Mouse (Mus musculus) hindlimb bud, embryonic 11.5 days (tissue): ENCODE data around the gene Chpt1.
"Not testable (repeated sequence)": the region's sequence is repeated elsewhere in the genome, so short reads cannot be mapped to it uniquely, and the experiment has no call there.

Experiments used
- DNase-seq: peaks from one replicate; pipeline ENCODE4 v3.0.0-alpha.2; 2012; ENCODE audit warnings: low read depth, low spot score; ENCODE audit errors: extremely low spot score

Chpt1 gene

GRCm38 (mm10) chr10:88496864-88497564 is 6.9 kb downstream of the Chpt1 start:
- DNase-seq = no peak

GRCm38 (mm10) chr10:88494959-88495587 is 8.8 kb downstream of the Chpt1 start:
- DNase-seq = no peak

DNA sequence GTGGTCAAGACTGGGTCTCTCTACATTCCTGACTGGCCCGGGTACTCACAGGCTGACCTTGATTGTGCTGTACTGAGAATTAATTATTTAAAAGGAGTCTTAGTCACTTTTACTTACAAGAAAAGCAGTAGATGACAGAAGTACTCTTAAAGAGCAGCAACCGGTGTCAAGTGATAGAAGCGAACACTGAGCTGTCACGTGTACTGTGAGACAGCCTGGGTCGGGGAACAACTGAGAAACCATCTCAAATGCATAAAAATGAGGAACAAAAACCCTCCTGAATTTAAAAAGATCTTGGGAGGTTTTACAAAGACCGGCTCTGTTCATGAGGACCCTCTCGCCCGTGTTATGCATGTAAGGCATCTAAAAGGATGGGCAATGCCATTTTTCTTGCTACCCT is 11.2 kb downstream of the Chpt1 start:
- DNase-seq = no peak

DNA sequence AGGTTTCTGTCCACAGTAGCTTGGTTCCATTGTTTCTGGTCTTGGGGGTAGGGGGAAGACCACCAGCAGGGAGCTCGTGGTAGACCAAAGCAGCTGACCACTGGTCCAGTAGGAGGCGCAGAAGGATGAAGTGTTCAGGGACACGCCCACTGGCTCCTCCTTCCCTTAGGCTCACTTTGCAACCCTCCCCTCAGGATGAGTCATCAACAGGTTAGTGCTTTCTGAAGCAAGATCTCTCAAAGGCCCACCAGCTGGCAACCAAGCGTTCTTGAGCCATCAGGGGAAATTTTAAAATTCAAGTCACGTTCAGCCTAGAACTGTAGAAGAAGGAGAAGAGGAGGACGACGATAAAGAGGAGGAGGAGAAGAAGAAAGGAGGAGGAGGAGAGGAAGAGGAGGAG is 12.2 kb downstream of the Chpt1 start:
- no peak for DNase-seq

- no peak for DNase-seq
These were observed 15.2 kb downstream of the Chpt1 start for GRCm38 (mm10) chr10:88488629-88489028.

GRCm38 (mm10) chr10:88482866-88483265 is 21.0 kb downstream of the Chpt1 start:
- DNase-seq = not testable (repeated sequence)

- no peak for DNase-seq
These were observed 43.6 kb downstream of the Chpt1 start for GRCm38 (mm10) chr10:88460122-88460820.

GRCm38 (mm10) chr10:88459502-88459992 is 44.3 kb downstream of the Chpt1 start, which contains the start of gene Sycp3:
Gene Sycp3, plus strand, starts transcription at chr10:88459569.
- DNase-seq = no peak

DNA sequence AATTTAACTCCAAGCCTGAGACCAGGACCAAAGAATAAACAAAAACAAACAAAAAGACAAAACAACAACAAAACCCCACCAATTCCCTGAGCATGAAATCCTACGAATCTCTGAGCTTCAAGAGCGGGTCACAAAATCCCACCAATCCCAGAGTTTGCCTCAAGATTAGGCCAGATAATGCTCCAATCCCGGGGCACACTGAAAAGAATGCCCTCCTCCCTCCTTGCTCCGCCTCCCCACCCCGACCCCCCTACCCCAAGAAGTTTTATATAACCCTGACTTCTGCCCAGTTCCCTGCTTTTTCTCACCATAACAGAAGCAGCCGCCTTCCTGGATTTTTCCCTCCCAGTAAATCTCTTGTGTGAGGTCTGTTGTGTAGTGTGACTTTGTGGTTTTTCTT is 46.1 kb downstream of the Chpt1 start:
- peak; percentile 5 for DNase-seq

DNA sequence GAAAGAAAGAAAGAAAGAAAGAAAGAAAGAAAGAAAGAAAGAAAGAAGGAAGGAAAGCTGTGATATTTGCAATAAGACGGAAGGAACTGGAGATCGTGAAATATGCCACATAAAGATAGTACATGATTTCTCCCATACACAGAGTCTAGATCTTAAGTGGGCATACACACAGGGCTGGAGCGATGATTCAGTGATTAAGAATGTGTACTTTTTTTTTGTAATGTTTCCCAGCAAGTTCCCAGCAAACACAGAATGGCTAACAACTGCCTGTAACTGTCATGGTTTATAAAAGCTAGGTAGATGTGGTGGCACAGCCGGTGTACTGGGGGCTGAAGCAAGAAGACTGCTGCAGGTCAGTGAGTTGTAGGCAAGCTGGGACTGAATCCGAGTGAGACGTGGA is 51.9 kb downstream of the Chpt1 start:
- no peak for DNase-seq

GRCm38 (mm10) chr10:88451221-88451620 is 52.7 kb downstream of the Chpt1 start:
- no peak for DNase-seq

DNA sequence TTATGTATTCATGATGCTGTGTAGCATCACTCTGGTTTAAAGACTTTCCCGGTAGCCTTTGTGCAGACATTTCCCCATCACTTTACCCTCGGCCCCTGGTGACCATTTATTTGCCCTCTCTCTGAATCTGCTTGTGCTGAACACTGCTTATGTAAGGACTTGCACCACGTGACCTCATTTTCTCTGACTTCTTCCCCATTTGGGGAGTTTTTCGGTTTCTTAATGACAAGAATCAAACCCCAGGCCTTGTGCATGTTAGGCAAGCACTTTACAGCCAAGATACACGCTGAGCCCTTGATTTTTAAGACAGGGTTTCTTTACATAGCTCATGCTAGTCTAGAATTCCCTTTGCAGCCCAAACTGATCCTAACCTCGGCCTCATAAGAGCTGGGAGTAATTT is 62.6 kb downstream of the Chpt1 start:
- no peak for DNase-seq

GRCm38 (mm10) chr10:88427998-88428397 is 75.9 kb downstream of the Chpt1 start:
- no peak for DNase-seq

- no peak for DNase-seq
These were observed 77.0 kb downstream of the Chpt1 start for GRCm38 (mm10) chr10:88426896-88427295.

DNA sequence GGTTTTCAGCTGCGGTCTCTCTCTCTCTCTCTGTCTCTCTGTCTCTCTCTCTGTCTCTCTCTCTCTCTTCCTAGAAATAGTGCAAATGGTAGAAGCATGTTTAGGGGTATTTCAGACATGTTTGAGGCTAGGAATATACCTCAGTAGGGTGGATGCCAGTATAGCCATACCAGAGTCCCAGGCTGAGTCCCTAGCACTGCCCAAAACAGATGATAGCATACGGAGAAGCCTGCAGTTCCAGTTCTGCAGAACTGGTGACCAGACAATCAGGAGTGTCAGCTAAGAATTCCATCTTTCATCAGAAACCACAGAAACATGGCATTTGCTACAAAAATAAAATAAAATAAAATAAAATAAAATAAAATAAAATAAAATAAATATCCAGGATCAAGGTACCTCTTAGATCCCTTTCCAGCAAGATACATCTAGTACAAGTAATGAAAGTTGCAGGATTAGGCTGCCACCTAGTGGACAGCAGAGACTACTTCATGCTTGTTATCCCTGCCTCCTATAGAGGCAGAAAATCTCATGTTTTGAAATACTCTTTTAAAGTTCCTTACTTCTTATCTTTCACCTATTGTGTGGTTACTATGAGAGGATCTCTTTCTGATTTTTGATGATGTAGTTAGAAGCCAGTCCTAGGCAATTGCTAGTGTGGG is 77.6 kb downstream of the Chpt1 start:
- DNase-seq = peak; percentile 44

- DNase-seq = no peak
These were observed 83.0 kb downstream of the Chpt1 start for GRCm38 (mm10) chr10:88420655-88421435.

- DNase-seq = no peak
These were observed 83.7 kb downstream of the Chpt1 start for GRCm38 (mm10) chr10:88420141-88420541.

DNA sequence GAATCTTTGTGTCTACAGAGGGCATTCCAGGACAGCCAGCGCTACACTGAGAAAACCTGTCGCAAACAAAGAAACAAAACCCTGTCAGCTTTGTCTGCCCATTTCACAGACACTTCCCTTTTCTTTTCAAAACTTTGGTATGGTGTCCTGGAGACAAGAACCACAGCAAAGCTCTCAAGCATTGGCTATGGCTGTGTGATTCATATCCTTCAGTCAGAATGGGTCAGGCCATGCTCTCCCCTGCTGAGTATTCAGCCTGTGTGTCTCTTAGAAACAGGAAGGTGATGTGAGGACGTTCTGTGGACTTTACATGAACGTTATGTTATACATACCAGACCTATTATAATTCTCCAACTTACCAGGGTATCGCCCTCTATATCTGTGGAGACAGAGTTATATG is 86.2 kb downstream of the Chpt1 start:
- DNase-seq = no peak

- no peak for DNase-seq
These were observed 91.4 kb downstream of the Chpt1 start for GRCm38 (mm10) chr10:88412290-88412995.

DNA sequence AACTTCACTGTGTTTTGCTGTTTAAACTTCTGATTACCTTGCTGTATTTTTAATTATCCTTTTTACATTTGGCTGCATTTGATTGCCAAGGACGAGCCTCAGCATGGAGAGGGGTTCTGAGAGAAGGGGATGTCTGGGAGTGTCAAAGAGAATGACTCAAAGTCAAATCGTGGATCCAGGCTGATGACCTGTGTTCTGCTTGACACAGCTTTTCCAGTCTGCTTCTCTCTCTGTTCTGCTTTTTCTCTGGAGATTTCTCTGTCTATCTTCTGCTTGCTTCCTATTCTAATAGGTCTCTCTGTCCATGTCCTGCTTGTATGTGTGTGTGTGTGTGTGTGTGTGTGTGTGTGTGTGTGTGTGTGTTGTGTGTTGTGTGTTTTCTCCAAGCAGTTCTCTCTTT is 94.1 kb downstream of the Chpt1 start:
- no peak for DNase-seq
